Mouse (Mus musculus) neural tube, embryonic 10.5 days (tissue): ENCODE measurements around the gene Bcl2a1d.
"Not testable (repeated sequence)": the region's sequence is repeated elsewhere in the genome, so short reads cannot be mapped to it uniquely, and the experiment has no call there.

Experiments
- DNase-seq: peaks from one replicate; pipeline ENCODE4 v3.0.0-alpha.2; 2017; ENCODE audit warnings: low spot score; ENCODE audit errors: extremely low spot score

Gene Bcl2a1d

GRCm38 (mm10) chr9:88731728-88732127 is at the start of gene Bcl2a1d:
Gene Bcl2a1d (minus strand): TSS chr9:88731914.
- DNase-seq, result not testable (repeated sequence)

GRCm38 (mm10) chr9:88770239-88770638 is 38.5 kb upstream of the Bcl2a1d start:
- not testable (repeated sequence) for DNase-seq

GRCm38 (mm10) chr9:88769470-88769869 is 37.8 kb upstream of the Bcl2a1d start:
- DNase-seq, result not testable (repeated sequence)

- DNase-seq, result not testable (repeated sequence)
These were observed 15.0 kb upstream of the Bcl2a1d start for GRCm38 (mm10) chr9:88746687-88747086.

GRCm38 (mm10) chr9:88746046-88746445 is 14.3 kb upstream of the Bcl2a1d start:
- DNase-seq, result not testable (repeated sequence)

- not testable (repeated sequence) for DNase-seq
These were observed 3.6 kb upstream of the Bcl2a1d start for GRCm38 (mm10) chr9:88735289-88735688.

GRCm38 (mm10) chr9:88733182-88733581 is 1.5 kb upstream of the Bcl2a1d start:
- not testable (repeated sequence) for DNase-seq

- DNase-seq, result not testable (repeated sequence)
These were observed 620 bp upstream of the Bcl2a1d start for GRCm38 (mm10) chr9:88732334-88732733.

GRCm38 (mm10) chr9:88728311-88728710 is 3.4 kb downstream of the Bcl2a1d start:
- not testable (repeated sequence) for DNase-seq

- DNase-seq, result not testable (repeated sequence)
These were observed 10.1 kb downstream of the Bcl2a1d start for GRCm38 (mm10) chr9:88721628-88722027.

GRCm38 (mm10) chr9:88719989-88720537 is 11.7 kb downstream of the Bcl2a1d start, which contains the start of gene Mthfsl:
Gene Mthfsl (minus strand): TSS chr9:88720296.
- DNase-seq, result peak; percentile 25

- DNase-seq, result peak; percentile 12
These were observed 12.4 kb downstream of the Bcl2a1d start for GRCm38 (mm10) chr9:88719073-88719921.

GRCm38 (mm10) chr9:88718593-88718992 is 13.1 kb downstream of the Bcl2a1d start:
- DNase-seq, result not testable (repeated sequence)

- DNase-seq, result peak; percentile 12
These were observed 13.6 kb downstream of the Bcl2a1d start for GRCm38 (mm10) chr9:88718140-88718539.

GRCm38 (mm10) chr9:88714515-88714914 is 17.2 kb downstream of the Bcl2a1d start:
- DNase-seq, result not testable (repeated sequence)

- not testable (repeated sequence) for DNase-seq
These were observed 19.5 kb downstream of the Bcl2a1d start for GRCm38 (mm10) chr9:88712164-88712749.

GRCm38 (mm10) chr9:88710910-88711438 is 20.7 kb downstream of the Bcl2a1d start:
- not testable (repeated sequence) for DNase-seq

- not testable (repeated sequence) for DNase-seq
These were observed 21.3 kb downstream of the Bcl2a1d start for GRCm38 (mm10) chr9:88710439-88710838.

- DNase-seq, result not testable (repeated sequence)
These were observed 21.9 kb downstream of the Bcl2a1d start for GRCm38 (mm10) chr9:88709794-88710193.

- no peak for DNase-seq
These were observed 22.4 kb downstream of the Bcl2a1d start for GRCm38 (mm10) chr9:88709304-88709703.

GRCm38 (mm10) chr9:88706700-88707099 is 25.0 kb downstream of the Bcl2a1d start:
- no peak for DNase-seq

- not testable (repeated sequence) for DNase-seq
These were observed 26.6 kb downstream of the Bcl2a1d start for GRCm38 (mm10) chr9:88705157-88705556.
